Mouse (Mus musculus) midbrain, embryonic 16.5 days (tissue): Measurements from ENCODE around the gene Pgk1. TPM values are rescaled to one million over a fixed set of nuclear protein-coding genes. Genes with fewer than 3 reads are reported as not detected.

ENCODE experiments used
- ATAC-seq: fragments of 200-750 bp; cut with Nextera tagmentation; 2 replicates; pipeline ENCODE4 v1.8.0; 2017; ENCODE audit warnings: moderate TSS enrichment
- H3K27ac ChIP-seq: fragments of 300-500 bp; sonication (generic); 2 replicates; pipeline ENCODE4 v1.5.1; 2014; ENCODE audit warnings: mild to moderate bottlenecking, low read length, mixed read lengths
- H3K27me3 ChIP-seq: fragments of 300-500 bp; sonication (generic); 2 replicates; pipeline ENCODE4 v1.6.1; 2014; ENCODE audit warnings: low read depth, low read length, mixed read lengths; ENCODE audit not compliant: control insufficient read depth, insufficient read depth
- H3K36me3 ChIP-seq: fragments of 300-500 bp; sonication (generic); 2 replicates; pipeline ENCODE4 v1.6.1; 2014; ENCODE audit warnings: mild to moderate bottlenecking, low read length, moderate library complexity, mixed read lengths; ENCODE audit not compliant: control insufficient read depth, insufficient read depth
- H3K4me1 ChIP-seq: fragments of 300-500 bp; sonication (generic); 2 replicates; pipeline ENCODE4 v1.6.1; 2014; ENCODE audit warnings: mild to moderate bottlenecking, low read length, mixed read lengths; ENCODE audit not compliant: control insufficient read depth, insufficient read depth
- H3K4me2 ChIP-seq: fragments of 300-500 bp; sonication (generic); 2 replicates; pipeline ENCODE4 v1.6.1; 2014; ENCODE audit warnings: mild to moderate bottlenecking, low read length, mixed read lengths
- H3K4me3 ChIP-seq: fragments of 300-500 bp; sonication (generic); 2 replicates; pipeline ENCODE4 v1.5.1; 2014; ENCODE audit warnings: low read depth, mild to moderate bottlenecking, low read length, moderate library complexity, mixed read lengths
- H3K9ac ChIP-seq: fragments of 300-500 bp; sonication (generic); 2 replicates; pipeline ENCODE4 v1.6.1; 2014; ENCODE audit warnings: low read depth, low read length, mixed read lengths
- H3K9me3 ChIP-seq: fragments of 300-500 bp; sonication (generic); replicated peaks from 2 replicates; pipeline ENCODE4 v1.6.1; 2014; ENCODE audit warnings: mild to moderate bottlenecking, low read length, mixed read lengths; ENCODE audit not compliant: control insufficient read depth, poor library complexity, severe bottlenecking
- WGBS: fragments of 180-500 bp; shearing (Covaris S2); extraction: QIAGEN DNeasy Blood & Tissue Kit; methylation state at CpG from one replicate; pipeline ENCODE4 v1.1.7; 2014; 5-methylcytosine and 5-hydroxymethylcytosine counted together
- polyA plus RNA-seq: library from polyadenylated mRNA; unstranded; fragments of >200 nt; fragmentation: Nextera tagmentation; extraction: Ambion mirVana; gene quantifications from 2 replicates; pipeline ENCODE4 v1.2.1, GENCODE M21; 2015

The Pgk1 gene
- 252 and 278 TPM in 2 replicates for polyA plus RNA-seq

GRCm38 (mm10) chrX:106186713-106187649, at the start of gene Pgk1:
TSS of gene Pgk1 (plus strand) at chrX:106187100.
- ATAC-seq = peak; percentile 99
- H3K9ac ChIP-seq = peak within 1 kb of the TSS; percentile 60
- H3K4me2 ChIP-seq = peak within 1 kb of the TSS; percentile 60
- WGBS = 13% methylated on average over 51 of the region's 55 CpGs
- H3K4me3 ChIP-seq = peak within 1 kb of the TSS; percentile 44
- H3K27ac ChIP-seq = peak within 1 kb of the TSS; percentile 87
- no peaks in the 10 kb centered on the region for H3K9me3 ChIP-seq
- no peaks in the 10 kb centered on the region for H3K27me3 ChIP-seq
- H3K36me3 ChIP-seq = no peaks in the 10 kb centered on the region
- peaks cover 15% of the 10 kb centered on the region for H3K4me1 ChIP-seq

- no peaks in the 10 kb centered on the region for H3K4me1 ChIP-seq
- WGBS = 83% methylated on average over 13 of the region's 13 CpGs
- H3K27me3 ChIP-seq = no peaks in the 10 kb centered on the region
Observed at GRCm38 (mm10) chrX:106139309-106140070, 47.4 kb upstream of the Pgk1 start.

GRCm38 (mm10) chrX:106142936-106143335, 44.0 kb upstream of the Pgk1 start, which contains the start of gene Tlr13:
TSS of gene Tlr13 (plus strand) at chrX:106143204.
- H3K4me3 ChIP-seq = no peak within 1 kb of the TSS
- H3K4me1 ChIP-seq = no peaks in the 10 kb centered on the region
- WGBS = 87% methylated on average over 6 of the region's 6 CpGs
- H3K9ac ChIP-seq = no peak within 1 kb of the TSS
- H3K36me3 ChIP-seq = no peaks in the 10 kb centered on the region
- H3K27ac ChIP-seq = no peak within 1 kb of the TSS
- H3K9me3 ChIP-seq = no peaks in the 10 kb centered on the region
- no peak for ATAC-seq
- no peaks in the 10 kb centered on the region for H3K27me3 ChIP-seq
- no peak within 1 kb of the TSS for H3K4me2 ChIP-seq

More at GRCm38 (mm10) chrX:106139309-106140070, 47.4 kb upstream of the Pgk1 start:
- H3K9me3 ChIP-seq = no peaks in the 10 kb centered on the region
- ATAC-seq = no peak
- no peak overlapping the region for H3K4me2 ChIP-seq
- no peak overlapping the region for H3K9ac ChIP-seq
- H3K4me3 ChIP-seq = no peak overlapping the region
- H3K27ac ChIP-seq = no peak overlapping the region
- no peaks in the 10 kb centered on the region for H3K36me3 ChIP-seq

GRCm38 (mm10) chrX:106148185-106148584, 38.7 kb upstream of the Pgk1 start:
- no peaks in the 10 kb centered on the region for H3K9me3 ChIP-seq
- no peak overlapping the region for H3K4me3 ChIP-seq
- no peaks in the 10 kb centered on the region for H3K4me1 ChIP-seq
- no peaks in the 10 kb centered on the region for H3K36me3 ChIP-seq
- H3K27ac ChIP-seq = no peak overlapping the region
- WGBS = 95% methylated on average over 1 of the region's 1 CpGs
- no peak for ATAC-seq
- H3K4me2 ChIP-seq = no peak overlapping the region
- H3K27me3 ChIP-seq = no peaks in the 10 kb centered on the region
- H3K9ac ChIP-seq = no peak overlapping the region

- WGBS = 91% methylated on average over 3 of the region's 3 CpGs
Observed at GRCm38 (mm10) chrX:106149460-106149859, 37.4 kb upstream of the Pgk1 start.

GRCm38 (mm10) chrX:106154180-106154586, 32.7 kb upstream of the Pgk1 start:
- Histone ChIP-seq H3K36me3 (no peaks in the 10 kb centered on the region), H3K27ac (no peak overlapping the region), H3K9me3 (no peaks in the 10 kb centered on the region), H3K9ac (no peak overlapping the region), H3K4me1 (no peaks in the 10 kb centered on the region), H3K4me2 (no peak overlapping the region), H3K4me3 (no peak overlapping the region), H3K27me3 (no peaks in the 10 kb centered on the region)
- ATAC-seq = no peak

More at GRCm38 (mm10) chrX:106149460-106149859, 37.4 kb upstream of the Pgk1 start:
- no peaks in the 10 kb centered on the region for H3K36me3 ChIP-seq
- H3K4me2 ChIP-seq = no peak overlapping the region
- H3K9ac ChIP-seq = no peak overlapping the region
- no peak overlapping the region for H3K4me3 ChIP-seq
- no peaks in the 10 kb centered on the region for H3K27me3 ChIP-seq
- no peak for ATAC-seq
- H3K4me1 ChIP-seq = no peaks in the 10 kb centered on the region
- H3K27ac ChIP-seq = no peak overlapping the region
- no peaks in the 10 kb centered on the region for H3K9me3 ChIP-seq

- Histone ChIP-seq H3K27ac (no peak overlapping the region), H3K4me1 (no peaks in the 10 kb centered on the region), H3K27me3 (no peaks in the 10 kb centered on the region), H3K9me3 (no peaks in the 10 kb centered on the region), H3K4me3 (no peak overlapping the region), H3K4me2 (no peak overlapping the region), H3K36me3 (no peaks in the 10 kb centered on the region), H3K9ac (no peak overlapping the region)
- 83% methylated on average over 4 of the region's 4 CpGs for WGBS
- no peak for ATAC-seq
Observed at GRCm38 (mm10) chrX:106155892-106156291, 31.0 kb upstream of the Pgk1 start.

- no peaks in the 10 kb centered on the region for H3K27me3 ChIP-seq
- 59% methylated on average over 5 of the region's 5 CpGs for WGBS
- no peaks in the 10 kb centered on the region for H3K9me3 ChIP-seq
Observed at GRCm38 (mm10) chrX:106163995-106164394, 22.9 kb upstream of the Pgk1 start.

GRCm38 (mm10) chrX:106164555-106164954, 22.3 kb upstream of the Pgk1 start:
- ATAC-seq = no peak
- H3K4me3 ChIP-seq = no peak overlapping the region

More at GRCm38 (mm10) chrX:106163995-106164394, 22.9 kb upstream of the Pgk1 start:
- H3K36me3 ChIP-seq = no peaks in the 10 kb centered on the region
- no peak overlapping the region for H3K9ac ChIP-seq
- no peaks in the 10 kb centered on the region for H3K4me1 ChIP-seq
- no peak for ATAC-seq
- no peak overlapping the region for H3K27ac ChIP-seq
- no peak overlapping the region for H3K4me3 ChIP-seq
- no peak overlapping the region for H3K4me2 ChIP-seq

More at GRCm38 (mm10) chrX:106164555-106164954, 22.3 kb upstream of the Pgk1 start:
- Histone ChIP-seq H3K27me3 (no peaks in the 10 kb centered on the region), H3K36me3 (no peaks in the 10 kb centered on the region), H3K4me1 (no peaks in the 10 kb centered on the region), H3K9me3 (no peaks in the 10 kb centered on the region), H3K9ac (no peak overlapping the region), H3K4me2 (no peak overlapping the region), H3K27ac (no peak overlapping the region)
- WGBS = 76% methylated on average over 5 of the region's 5 CpGs
